Mouse (Mus musculus): ENCODE data around the gene Lbhd1.
"Not testable (repeated sequence)": the region's sequence is repeated elsewhere in the genome, so short reads cannot be mapped to it uniquely, and the experiment has no call there.

The Lbhd1 gene

DNA sequence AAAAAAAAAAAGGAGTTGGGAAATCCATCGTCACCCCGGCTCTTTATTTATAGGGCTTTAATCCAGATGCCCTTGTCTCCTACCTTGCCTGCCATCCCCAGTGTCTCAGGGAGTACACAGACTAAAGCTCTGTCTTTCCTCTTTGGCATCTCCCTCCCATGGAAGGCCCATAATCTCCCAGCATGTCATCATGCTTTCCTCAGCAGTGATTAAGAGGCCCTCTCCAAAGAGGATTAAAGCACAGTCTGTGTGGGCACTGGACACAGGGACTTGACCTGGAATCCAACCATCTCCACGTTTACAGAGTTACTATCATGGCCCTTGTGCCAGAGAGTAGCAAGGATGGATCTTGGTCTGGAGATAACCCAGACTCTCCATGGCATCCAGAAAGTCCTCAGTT, at the start of gene Lbhd1, which contains the start of gene Gm49403:
Lbhd1 (plus strand) TSS at position 117 of the 400 bp plus-strand sequence.
Gm49403 (plus strand) TSS at position 315 of the 400 bp plus-strand sequence.
- DNase-seq (ENCODE audit: low read depth, low spot score): no peak

DNA sequence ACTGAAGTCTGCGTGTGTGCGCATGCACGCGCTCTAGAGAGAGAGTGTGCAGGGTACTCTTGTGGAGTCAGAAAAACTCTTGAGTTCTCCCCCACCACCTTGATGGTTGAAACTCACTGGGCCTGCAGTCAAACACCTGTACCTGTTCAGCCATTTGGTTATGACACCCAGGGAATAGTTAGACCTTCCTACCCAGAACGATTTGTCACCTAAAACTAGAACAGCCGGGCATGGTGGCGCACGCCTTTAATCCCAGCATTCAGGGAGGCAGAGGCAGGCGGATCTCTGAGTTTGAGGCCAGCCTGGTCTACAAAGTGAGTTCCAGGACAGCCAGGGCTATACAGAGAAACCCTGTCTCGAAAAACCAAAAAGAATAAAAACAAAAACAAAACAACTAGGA, 47.2 kb upstream of the Lbhd1 start:
- not testable (repeated sequence) for DNase-seq (ENCODE audit: low read depth, low spot score)

DNA sequence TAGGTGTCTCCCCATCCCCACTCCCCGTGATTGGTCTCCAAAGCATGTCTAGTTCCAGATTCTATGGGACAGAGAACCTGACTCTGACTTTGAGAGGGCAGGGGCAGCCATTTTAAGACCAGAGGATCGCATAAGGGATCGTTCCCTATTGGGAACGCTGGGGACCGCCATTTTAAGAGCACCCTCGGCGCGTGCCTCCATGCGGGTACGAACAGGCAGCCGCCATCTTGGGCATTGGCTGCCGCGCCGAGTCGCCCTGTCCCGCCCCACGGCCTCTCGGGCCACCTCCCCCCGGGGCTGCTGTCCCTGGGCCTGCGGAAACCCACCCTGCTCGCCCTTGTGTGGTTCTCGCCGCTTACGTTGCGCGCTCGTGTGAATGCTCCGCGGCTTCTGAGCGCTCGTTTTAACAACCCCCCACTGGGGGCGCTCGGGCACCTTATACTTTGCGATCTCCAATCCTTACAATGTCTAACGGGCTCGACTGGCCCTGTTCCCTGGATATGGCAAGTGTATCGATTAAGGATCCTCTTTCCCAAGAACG, 46.2 kb upstream of the Lbhd1 start, which contains the start of gene Bscl2:
Bscl2 (plus strand) TSS at position 217 of the 541 bp plus-strand sequence.
- DNase-seq (ENCODE audit: low read depth, low spot score): no peak

DNA sequence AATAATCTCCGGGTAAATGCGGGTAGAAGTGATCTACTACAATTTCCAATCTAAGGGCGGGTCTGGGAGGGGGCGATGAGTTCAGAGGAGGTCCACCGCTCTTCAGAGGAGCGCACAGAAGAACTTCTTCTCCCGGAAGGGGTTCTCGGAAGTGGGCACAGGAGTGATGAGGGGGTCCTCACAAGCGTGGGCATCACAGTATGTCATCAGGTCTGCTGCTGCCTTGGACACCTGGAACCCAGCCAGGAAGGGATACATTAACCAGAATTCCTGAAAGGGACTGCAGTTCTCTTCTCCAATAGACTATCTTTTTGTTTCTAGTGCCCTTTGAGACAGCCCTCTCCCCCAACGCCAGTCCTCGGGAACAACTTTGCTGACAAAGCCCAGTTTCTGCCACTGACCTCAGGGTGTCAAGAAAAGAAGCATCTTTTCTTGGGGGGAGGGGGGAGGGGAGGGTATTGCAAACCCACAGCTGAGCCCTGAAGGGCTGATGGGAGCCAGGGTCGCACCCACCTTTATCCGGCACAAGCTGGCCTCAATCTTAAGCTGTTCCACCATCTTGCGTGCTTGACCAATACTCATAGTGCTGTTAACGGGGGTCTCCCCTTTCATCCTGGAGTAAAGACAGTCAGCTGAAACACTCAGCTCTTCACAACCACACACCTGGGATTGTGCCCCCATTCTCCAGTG, 45.3 kb upstream of the Lbhd1 start:
- DNase-seq (ENCODE audit: low read depth, low spot score): no peak

DNA sequence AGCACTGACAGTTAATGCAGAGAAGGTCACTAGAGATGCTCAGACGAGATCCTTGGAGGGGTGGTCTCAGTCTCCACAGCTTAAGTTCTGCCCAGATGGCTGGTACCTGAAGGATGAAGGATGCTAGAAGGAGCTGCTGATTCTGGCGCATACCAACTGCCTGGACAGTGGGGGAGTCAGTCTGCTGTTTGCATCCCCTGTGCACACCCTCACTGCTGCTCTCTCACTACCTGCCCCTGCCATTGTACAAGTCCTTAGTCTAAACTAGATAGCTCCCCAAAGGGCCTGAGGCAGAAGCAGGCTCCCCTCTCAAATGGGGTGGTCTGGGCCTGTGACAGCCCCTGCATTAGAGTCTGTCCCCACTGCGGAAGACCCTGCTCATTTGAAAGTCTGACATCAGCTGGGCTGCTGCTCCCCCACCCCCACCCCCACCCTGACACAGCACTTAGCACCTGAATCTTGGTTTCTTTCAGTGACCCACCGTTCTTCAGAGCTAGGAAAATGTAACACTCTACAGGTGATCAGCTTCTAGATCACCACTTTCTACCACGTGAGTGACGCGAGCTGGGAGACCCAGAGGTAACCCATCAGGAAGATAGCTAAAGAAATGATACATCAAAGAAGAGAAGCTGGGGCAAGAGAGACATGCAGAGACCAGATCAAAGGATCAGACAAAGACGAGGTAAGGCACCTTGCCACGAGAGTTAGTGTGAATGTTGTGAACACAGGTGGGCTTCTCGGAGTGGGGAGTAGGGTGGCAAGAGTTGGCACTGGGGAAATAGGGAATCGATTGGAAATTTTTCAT, 44.2 kb upstream of the Lbhd1 start, which contains the start of gene Gng3:
Gng3 (minus strand) TSS at position 92 of the 805 bp plus-strand sequence.
- no peak for DNase-seq (ENCODE audit: low read depth, low spot score)

DNA sequence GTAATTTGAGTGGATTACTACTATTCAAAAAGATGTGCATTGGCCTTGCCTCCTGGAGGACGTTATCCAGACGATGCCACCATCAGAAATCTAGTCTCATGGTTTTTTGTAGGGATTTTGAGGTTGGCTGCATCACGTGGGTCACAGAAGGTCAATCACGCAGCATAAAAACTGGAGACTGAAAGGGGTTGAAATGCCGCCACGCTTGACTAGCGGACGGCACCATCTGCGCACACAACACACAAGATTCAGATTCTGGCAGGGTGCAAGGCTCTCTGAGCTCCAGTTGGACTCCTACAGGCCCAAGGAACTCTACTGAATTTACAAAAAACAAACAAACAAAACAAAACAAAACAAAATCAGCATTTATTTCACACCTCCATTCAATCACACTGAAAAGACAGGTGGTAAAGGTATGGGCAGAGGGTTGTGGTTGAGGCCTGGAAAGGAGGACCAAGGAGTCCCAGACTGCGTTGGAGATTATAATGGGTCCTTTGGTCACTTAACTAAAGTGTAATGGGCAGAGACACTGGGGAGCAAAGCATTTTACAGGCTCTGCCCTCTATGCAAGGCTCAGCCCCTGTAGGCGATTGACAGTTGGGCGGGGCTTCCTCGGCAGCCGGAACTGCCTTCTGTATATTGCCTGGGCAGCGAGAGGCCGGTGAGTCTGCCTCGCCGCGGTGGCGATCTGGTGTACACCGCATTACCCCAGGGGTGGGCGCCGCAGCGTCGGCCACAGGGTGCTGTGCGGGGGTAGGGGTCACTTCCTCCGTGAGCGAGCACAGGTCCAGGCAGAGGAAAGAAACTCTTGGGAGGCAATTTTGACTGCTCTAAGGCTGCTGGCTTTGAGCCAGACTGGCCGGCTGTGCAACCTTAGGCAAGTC, 43.4 kb upstream of the Lbhd1 start:
- DNase-seq (ENCODE audit: low read depth, low spot score): no peak

DNA sequence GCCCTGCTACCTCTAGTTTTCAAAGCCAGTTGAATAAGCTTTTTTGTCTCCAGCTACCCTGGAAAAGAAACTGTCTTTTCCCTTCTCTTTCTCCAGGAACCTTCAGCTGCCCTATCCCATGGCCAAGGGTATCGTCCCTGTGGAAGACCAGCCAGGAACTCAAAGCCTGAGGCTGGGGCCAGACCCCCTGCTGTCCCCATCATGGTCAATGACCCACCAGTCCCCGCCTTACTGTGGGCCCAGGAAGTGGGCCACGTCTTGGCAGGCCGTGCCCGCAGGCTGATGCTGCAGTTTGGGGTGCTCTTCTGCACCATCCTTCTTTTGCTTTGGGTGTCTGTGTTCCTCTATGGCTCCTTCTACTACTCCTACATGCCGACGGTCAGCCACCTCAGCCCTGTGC, 42.5 kb upstream of the Lbhd1 start:
- no peak for DNase-seq (ENCODE audit: low read depth, low spot score)

DNA sequence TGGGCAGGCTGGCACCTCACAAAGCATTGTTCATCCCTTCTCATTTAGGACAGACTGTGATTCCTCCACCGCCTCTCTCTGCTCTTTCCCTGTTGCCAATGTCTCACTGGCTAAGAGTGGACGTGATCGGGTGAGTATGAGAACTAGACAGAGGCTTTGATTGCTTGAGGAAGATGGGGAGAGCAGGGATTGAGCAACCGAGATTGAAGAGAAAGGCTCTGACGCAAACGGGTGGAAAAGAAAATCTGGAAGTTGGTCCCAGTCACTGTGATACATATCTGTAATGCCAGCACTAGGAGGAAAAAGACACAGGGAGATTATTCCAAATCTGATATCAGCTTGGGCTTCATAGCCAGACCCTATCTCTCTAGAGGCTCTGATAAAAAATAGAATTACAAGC, 40.6 kb upstream of the Lbhd1 start:
- no peak for DNase-seq (ENCODE audit: low read depth, low spot score)

DNA sequence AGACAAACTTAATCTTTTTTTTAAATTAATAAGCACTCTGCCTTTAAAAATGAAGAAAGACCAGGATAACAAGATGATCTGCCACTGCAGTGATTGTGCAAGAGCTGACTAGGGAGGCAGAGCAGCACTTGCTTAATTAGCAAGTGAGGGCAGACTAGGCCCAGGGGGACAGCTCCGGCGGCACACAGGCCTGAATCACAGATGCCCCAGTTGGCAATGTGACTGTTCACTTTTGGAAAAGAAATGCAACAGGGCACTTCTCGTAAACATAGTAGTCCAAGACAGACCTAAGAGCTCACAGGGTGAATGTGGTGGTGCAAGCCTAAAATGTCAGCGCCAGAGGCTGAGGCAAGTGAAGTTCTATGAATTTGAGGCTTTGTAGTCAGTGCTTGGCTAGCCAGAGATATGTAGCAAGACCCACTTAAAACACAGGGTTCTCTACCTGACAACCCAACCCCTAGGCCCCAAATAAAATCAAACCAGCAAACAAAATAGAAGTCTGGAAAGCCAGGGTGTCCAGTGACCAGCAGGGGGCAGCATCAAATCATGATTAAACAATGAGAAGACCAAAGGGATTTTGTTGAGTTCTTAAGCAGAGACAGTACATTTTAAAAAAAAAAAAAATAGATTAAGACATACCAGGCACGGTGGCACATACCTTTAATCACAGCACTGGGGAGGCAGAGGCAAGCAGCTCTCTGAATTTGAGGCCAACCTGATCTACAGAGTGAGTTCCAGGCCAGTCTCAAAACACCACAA, 39.0 kb upstream of the Lbhd1 start:
- peak; percentile 96 for DNase-seq (ENCODE audit: low read depth, low spot score)

DNA sequence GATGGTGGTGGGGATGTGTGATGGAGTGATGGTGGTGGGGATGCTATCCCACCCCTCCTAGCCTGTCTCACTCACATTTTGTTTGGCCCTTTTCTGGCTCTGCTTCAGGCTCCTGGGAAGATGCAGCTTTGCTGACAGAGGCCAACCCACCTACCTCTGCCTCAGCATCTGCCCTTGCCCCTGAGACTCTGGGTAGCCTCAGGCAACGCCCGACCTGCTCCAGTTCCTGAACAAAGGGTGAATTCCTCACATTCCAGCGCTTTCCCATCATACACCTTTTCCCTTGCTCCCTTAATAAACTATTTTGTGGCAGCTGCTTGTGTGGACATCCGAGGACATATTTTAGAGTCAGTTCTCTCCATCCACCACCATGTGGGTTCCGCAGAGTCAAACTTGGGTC, 35.2 kb upstream of the Lbhd1 start:
- DNase-seq (ENCODE audit: low read depth, low spot score): no peak

DNA sequence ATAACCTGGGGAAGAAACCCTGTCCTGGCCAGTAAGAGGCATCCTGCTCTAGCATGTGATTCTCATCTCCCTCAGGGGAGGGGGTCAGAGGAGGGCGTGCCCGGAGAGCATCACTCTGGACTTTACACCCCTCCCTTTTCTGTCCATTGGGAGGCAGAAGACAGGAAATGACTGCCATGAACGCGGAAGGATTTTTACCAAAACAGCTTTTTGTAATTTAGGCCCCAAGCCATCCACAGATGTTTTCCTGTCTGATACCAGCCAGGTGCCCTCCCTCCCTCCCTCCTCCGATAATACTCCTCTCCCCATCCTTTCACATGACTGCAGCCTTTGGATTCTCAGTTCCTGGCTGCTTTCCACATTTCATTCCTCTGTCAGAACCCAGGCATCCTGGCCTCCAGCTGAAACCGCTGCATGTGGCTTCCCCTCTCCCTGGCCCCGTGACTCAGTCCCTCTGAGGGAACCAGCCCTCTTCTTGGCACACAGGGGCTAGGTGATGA, 33.1 kb upstream of the Lbhd1 start, which contains the start of gene Lrrn4cl:
Lrrn4cl (plus strand) TSS at position 367 of the 500 bp plus-strand sequence.
- DNase-seq (ENCODE audit: low read depth, low spot score): peak; percentile 99

DNA sequence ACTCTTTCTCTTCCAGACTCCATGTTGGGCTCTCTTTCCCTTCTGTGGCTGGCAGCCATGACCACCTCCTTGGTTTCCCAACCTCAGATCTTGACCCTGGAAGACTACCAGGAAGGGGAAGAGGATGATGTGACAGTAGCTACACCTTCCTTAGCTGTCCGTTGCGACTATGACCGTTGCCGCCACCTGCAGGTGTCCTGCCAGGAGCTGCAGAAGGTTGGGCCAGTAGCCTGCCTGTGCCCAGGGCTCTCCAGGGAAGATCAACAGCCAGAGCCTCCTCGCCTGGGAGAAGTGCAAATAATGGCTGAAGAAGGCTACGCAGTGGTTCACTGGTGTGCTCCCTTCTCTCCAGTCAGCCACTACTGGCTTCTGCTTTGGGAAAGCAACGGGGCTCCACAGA, 31.9 kb upstream of the Lbhd1 start:
- no peak for DNase-seq (ENCODE audit: low read depth, low spot score)

DNA sequence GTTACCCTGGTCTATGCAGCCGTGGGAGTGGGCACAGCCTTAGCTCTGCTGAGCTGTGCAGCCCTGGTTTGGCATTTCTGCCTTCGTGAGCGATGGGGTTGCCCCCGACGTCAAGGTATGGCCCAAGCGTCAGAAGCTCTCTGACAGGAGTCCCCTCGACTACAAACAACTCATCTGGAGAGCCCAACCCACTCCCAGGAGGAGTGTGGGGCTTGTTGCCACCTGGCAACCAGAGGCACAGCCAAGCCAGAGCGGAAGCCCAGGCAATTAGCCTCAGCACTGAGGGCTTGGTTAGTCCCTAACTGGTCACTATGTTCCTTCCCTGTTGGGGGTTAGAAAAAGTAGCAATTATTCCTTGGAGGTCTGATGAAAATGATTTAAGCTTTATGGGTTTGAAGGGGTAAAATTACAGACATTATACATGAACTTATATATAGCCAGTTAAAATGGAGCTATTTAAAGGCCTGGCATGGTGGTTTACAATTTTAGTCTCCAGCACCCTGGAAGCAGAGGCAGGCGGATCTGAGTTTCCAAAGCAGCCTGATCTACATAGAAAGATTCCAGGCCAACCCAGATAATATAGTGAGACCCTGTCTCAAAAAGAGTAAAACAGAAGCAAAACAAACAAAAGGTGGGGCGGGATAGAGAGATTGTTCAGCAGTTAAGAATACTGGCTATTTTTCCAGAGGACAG, 31.1 kb upstream of the Lbhd1 start:
- DNase-seq (ENCODE audit: low read depth, low spot score): no peak

DNA sequence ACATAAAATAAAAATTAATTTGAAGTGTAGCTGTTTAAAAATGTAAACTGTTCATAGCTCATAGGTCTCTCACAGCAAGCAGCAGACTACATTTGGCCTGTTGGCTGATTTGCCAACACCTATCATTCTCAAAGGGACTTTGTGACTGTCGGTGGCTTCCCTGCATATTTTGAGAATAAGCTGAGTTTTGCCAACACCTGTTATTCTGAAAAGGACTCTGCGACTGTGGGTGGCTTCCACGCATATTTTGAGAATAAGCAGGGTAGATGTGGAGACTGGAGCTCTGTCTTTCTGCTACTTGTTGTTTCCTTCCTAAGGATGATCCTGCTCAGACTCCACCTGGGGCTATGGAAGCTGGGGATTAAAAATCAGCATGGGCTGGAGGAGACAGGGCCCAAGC, 30.4 kb upstream of the Lbhd1 start:
- no peak for DNase-seq (ENCODE audit: low read depth, low spot score)

DNA sequence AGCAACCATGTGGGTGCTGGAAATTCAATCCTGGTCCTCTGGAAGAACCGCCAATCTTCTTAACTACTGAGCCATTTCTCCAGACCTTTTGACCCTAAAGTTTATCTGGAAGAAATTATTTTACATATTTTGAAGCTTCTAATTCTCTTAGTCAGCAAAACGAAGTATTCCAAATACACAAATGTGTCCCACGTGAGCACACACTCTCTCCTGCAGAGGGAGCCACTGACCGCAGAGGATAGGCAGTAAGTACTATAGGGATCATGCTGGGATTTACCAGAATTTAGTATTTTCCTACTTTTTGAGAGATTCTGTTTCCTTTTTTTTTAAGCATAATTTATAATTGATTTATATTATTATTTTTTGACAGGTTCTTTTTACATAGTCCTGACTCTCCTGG, 25.8 kb upstream of the Lbhd1 start:
- DNase-seq (ENCODE audit: low read depth, low spot score): peak; percentile 82

DNA sequence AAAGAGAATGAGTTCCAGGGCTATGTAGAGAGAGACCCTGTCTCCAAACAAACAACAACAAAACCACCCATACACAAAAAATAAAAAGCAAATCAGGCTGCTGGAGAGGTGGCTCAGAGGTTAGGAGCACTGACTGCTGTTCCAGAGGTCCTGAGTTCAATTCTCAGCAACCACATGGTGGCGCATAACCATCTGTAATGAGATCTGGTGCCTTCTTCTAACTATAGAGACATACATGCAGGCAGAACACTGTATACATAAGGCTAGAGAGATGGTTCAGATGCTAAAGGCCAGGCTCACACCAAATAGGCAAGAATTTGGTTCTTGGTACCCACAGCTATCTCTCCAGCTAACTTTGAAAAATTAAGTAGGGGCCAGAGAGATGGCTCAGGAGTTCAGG, 24.5 kb upstream of the Lbhd1 start:
- peak; percentile 71 for DNase-seq (ENCODE audit: low read depth, low spot score)

DNA sequence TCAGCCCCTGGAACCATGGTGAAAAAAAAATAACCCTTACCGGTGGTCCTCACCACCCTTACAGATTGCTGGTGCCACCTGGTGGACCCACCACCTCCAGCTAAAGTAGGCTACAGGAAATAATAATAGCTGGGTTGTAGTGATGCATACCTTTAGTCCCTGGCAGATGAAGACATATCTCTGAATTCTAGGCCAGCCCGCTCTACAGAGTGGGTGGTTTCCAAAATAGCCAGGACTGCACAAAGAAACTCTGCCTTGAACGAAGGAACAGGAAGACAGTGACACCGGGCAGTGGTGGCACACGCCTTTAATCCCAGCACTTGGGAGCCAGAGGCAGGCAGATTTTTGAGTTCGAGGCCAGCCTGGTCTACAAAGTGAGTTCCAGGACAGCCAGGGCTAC, 19.3 kb upstream of the Lbhd1 start:
- DNase-seq (ENCODE audit: low read depth, low spot score): no peak

DNA sequence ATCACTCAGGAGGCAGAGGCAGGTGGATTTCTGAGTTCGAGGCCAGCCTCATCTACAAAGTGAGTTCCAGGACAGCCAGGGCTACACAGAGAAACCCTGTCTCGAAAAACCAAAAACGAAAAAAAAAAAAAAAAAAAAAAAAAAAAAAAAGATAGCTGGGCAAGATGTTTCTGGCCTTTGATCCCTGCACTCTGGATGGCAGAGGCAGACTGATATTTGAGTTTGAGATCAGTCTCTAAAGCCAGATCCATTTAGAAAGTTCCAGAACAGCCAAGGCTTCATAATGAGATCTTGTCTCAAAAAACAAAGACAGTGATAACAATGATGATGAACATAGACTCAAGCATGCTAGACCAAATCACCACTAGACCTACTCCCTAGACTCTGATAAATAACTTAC, 13.2 kb upstream of the Lbhd1 start:
- not testable (repeated sequence) for DNase-seq (ENCODE audit: low read depth, low spot score)

DNA sequence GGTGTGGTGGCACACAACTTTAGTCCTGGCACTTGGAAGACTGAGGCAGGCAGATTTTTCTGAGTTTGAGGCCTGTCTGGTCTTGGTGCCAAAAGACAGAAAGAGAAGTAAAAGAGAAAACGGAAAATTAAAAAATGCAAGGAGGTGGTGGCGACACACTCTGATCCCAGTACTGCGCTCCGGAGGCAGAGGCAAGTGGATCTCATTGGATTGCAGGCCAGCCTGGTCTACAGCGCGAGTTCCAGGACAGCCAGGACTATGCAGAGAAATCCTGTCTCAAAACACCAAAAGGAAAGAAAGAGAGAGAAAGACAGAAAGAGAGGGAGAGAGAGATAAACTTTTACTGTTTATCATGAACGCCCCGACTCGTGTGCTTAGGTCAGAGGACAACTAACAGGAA, 12.7 kb upstream of the Lbhd1 start:
- DNase-seq (ENCODE audit: low read depth, low spot score): peak; percentile 39

Data from 3T3-L1 (cell line).